8 mouse cellular contexts compared by ENCODE assay signal in genomic region chr12:21613781-21614180, GRCm38 (mm10).
DNase-seq lines count a peak whose midpoint lies in the region; TF ChIP-seq lines count a peak whose summit lies in the region.
"Not testable (repeated sequence)": the region's sequence is repeated elsewhere in the genome, so short reads cannot be mapped to it uniquely, and the experiment has no call there.

No protein-coding gene starts in this region.

- peak; percentile 68 for TF ChIP-seq CTCF in cortical plate, adult 2 months (IDR thresholded peaks at IDR 0.05; ENCODE audit: extremely low read depth, insufficient read depth, low read length)

- H3K4me1 ChIP-seq in cortical plate, adult 2 months (ENCODE audit: control insufficient read depth, insufficient read depth, low read length): not testable (repeated sequence)

- TF ChIP-seq POLR2A in cortical plate, adult 2 months (IDR thresholded peaks at IDR 0.05; ENCODE audit: extremely low read depth, insufficient read depth, low read length): not testable (repeated sequence)

- H3K27ac ChIP-seq in cortical plate, adult 2 months (ENCODE audit: insufficient read depth, low read length): not testable (repeated sequence)

- peak; percentile 9 for DNase-seq in adrenal gland, adult 8-10 months
- DNase-seq in gastrocnemius, postnatal 14 days: peak; percentile 36
- peak; percentile 12 for DNase-seq in kidney, adult 11 months
- peak; percentile 57 to 69 for DNase-seq in left cerebral cortex, adult 18-20 months (ENCODE audit: low spot score in 2 of 2)
- DNase-seq in lung, postnatal 25 days (ENCODE audit: low spot score): peak; percentile 35
- peak; percentile 53 for DNase-seq in right cerebral cortex, postnatal 14 days
- DNase-seq in urinary bladder, adult 2 months (ENCODE audit: low spot score): peak; percentile 29

- H3K4me3 ChIP-seq in cortical plate, adult 2 months (ENCODE audit: insufficient read depth, low read length): not testable (repeated sequence)

- intact Hi-C loops in gastrocnemius, postnatal 14 days (cut with DNase I; ENCODE audit: low total_unique reads): not testable (repeated sequence)

Comparison
In these comparisons a context has a peak if more than half of its experiments do, and no peak if none do; other contexts are left out.
1. DNase-seq: peak in every context shown above with its lines; median percentile 63 in left cerebral cortex, adult 18-20 months; 53 in right cerebral cortex, postnatal 14 days; 36 in gastrocnemius, postnatal 14 days; 35 in lung, postnatal 25 days; 29 in urinary bladder, adult 2 months; 12 in kidney, adult 11 months; 9 in adrenal gland, adult 8-10 months.